Mouse (Mus musculus): Measurements from ENCODE around the gene Osbpl6. TPM values are rescaled to one million over a fixed set of nuclear protein-coding genes. Genes with fewer than 3 reads are reported as not detected.

The Osbpl6 gene
- total RNA-seq, 2 experiments from 2014 or later: 35.9 to 44.0 TPM

GRCm38 (mm10) chr2:76475788-76476187, 69.5 kb downstream of the Osbpl6 start:
- no peak overlapping the region for H3K4me3 ChIP-seq
- TF ChIP-seq CTCF (IDR thresholded peaks at IDR 0.05): no peak
- H3K27ac ChIP-seq: no peak overlapping the region
- intact Hi-C loops (cut with DNase I): no loop called here
- DNase-seq: no peak

- DNase-seq: no peak
- TF ChIP-seq CTCF (IDR thresholded peaks at IDR 0.05): no peak
- Histone ChIP-seq H3K4me3 (no peak overlapping the region), H3K27ac (no peak overlapping the region)
- intact Hi-C loops (cut with DNase I): no loop called here
Observed at GRCm38 (mm10) chr2:76488764-76489163, 82.5 kb downstream of the Osbpl6 start.

- Histone ChIP-seq H3K4me3 (no peak overlapping the region), H3K27ac (no peak overlapping the region)
- TF ChIP-seq CTCF (IDR thresholded peaks at IDR 0.05): no peak
- no peak for DNase-seq
- intact Hi-C loops (cut with DNase I): no loop called here
Observed at GRCm38 (mm10) chr2:76490198-76490597, 83.9 kb downstream of the Osbpl6 start.

GRCm38 (mm10) chr2:76491371-76491770, 85.1 kb downstream of the Osbpl6 start:
- no peak for DNase-seq
- Histone ChIP-seq H3K4me3 (no peak overlapping the region), H3K27ac (no peak overlapping the region)
- no peak for TF ChIP-seq CTCF (IDR thresholded peaks at IDR 0.05)
- intact Hi-C loops (cut with DNase I): no loop called here

GRCm38 (mm10) chr2:76492224-76492623, 85.9 kb downstream of the Osbpl6 start:
- no peak overlapping the region for H3K4me3 ChIP-seq
- no peak for TF ChIP-seq CTCF (IDR thresholded peaks at IDR 0.05)
- intact Hi-C loops (cut with DNase I): no loop called here

GRCm38 (mm10) chr2:76496006-76496748, 89.9 kb downstream of the Osbpl6 start:
- intact Hi-C loops (cut with DNase I): no loop called here
- DNase-seq: no peak
- no peak overlapping the region for H3K4me3 ChIP-seq
- no peak overlapping the region for H3K27ac ChIP-seq
- no peak for TF ChIP-seq CTCF (IDR thresholded peaks at IDR 0.05)

More at GRCm38 (mm10) chr2:76492224-76492623, 85.9 kb downstream of the Osbpl6 start:
- H3K27ac ChIP-seq: no peak overlapping the region
- DNase-seq: no peak

GRCm38 (mm10) chr2:76496749-76497140, 90.4 kb downstream of the Osbpl6 start:
- no peak for DNase-seq
- intact Hi-C loops (cut with DNase I): no loop called here
- H3K27ac ChIP-seq: no peak overlapping the region
- TF ChIP-seq CTCF (IDR thresholded peaks at IDR 0.05): no peak
- no peak overlapping the region for H3K4me3 ChIP-seq

- intact Hi-C loops (cut with DNase I): no loop called here
- Histone ChIP-seq H3K27ac (no peak overlapping the region), H3K4me3 (no peak overlapping the region)
- no peak for TF ChIP-seq CTCF (IDR thresholded peaks at IDR 0.05)
- no peak for DNase-seq
Observed at GRCm38 (mm10) chr2:76498891-76499290, 92.6 kb downstream of the Osbpl6 start.

- intact Hi-C loops (cut with DNase I): no loop called here
- H3K27ac ChIP-seq: no peak overlapping the region
- DNase-seq: no peak
- no peak overlapping the region for H3K4me3 ChIP-seq
- TF ChIP-seq CTCF (IDR thresholded peaks at IDR 0.05): no peak
Observed at GRCm38 (mm10) chr2:76504122-76504839, 98.0 kb downstream of the Osbpl6 start.

GRCm38 (mm10) chr2:76504989-76505388, 98.7 kb downstream of the Osbpl6 start:
- DNase-seq: no peak
- no peak overlapping the region for H3K4me3 ChIP-seq
- intact Hi-C loops (cut with DNase I): no loop called here
- no peak for TF ChIP-seq CTCF (IDR thresholded peaks at IDR 0.05)
- no peak overlapping the region for H3K27ac ChIP-seq

GRCm38 (mm10) chr2:76511281-76511721, 105.0 kb downstream of the Osbpl6 start:
- DNase-seq: no peak
- H3K4me3 ChIP-seq: no peak overlapping the region
- intact Hi-C loops (cut with DNase I): no loop called here

GRCm38 (mm10) chr2:76512133-76512532, 105.8 kb downstream of the Osbpl6 start:
- TF ChIP-seq CTCF (IDR thresholded peaks at IDR 0.05): no peak
- intact Hi-C loops (cut with DNase I): no loop called here
- Histone ChIP-seq H3K27ac (no peak overlapping the region), H3K4me3 (no peak overlapping the region)
- no peak for DNase-seq

More at GRCm38 (mm10) chr2:76511281-76511721, 105.0 kb downstream of the Osbpl6 start:
- H3K27ac ChIP-seq: no peak overlapping the region
- TF ChIP-seq CTCF (IDR thresholded peaks at IDR 0.05): no peak

- no peak for TF ChIP-seq CTCF (IDR thresholded peaks at IDR 0.05)
- intact Hi-C loops (cut with DNase I): no loop called here
- no peak overlapping the region for H3K27ac ChIP-seq
Observed at GRCm38 (mm10) chr2:76512888-76513287, 106.6 kb downstream of the Osbpl6 start.

More at GRCm38 (mm10) chr2:76512888-76513287, 106.6 kb downstream of the Osbpl6 start:
- no peak for DNase-seq
- no peak overlapping the region for H3K4me3 ChIP-seq

Measured in gastrocnemius, adult 2 months (tissue).